Comparison of ENCODE assay signal across 16 mouse cellular contexts in the genomic region with DNA sequence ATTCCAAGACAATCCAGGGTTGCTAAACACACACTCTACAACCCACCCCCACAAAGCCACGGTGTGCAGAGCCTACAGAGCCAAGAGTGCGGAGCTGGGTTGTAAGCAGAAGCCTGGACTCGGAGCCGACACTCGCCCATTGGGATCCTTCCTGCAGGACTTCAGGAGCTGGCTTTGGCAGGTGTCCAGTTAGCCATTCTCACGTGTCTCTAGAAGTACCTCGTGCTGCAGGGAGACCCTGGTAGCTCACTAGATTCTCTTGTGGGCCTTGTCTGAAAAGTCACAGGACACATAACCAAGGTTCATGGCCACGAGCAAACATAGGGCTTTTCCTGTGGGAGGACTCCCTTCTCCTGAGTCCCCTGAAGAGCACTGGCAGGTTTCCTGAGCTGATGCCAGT. TPM values are rescaled to one million over a fixed set of nuclear protein-coding genes. Genes with fewer than 3 reads are reported as not detected.
DNase-seq lines count a peak whose midpoint lies in the region; ATAC-seq and TF ChIP-seq lines count a peak whose summit lies in the region.
"Had no signal": no experiment of that assay in that cellular context is flagged by ENCODE, and none has a peak within 500 bp of the region (broad histone marks: within the 10 kb centered on the region; RNA-seq: fewer than 3 reads in every experiment).

No protein-coding gene starts in this region.

- peaks cover 11% of the 10 kb centered on the region; the same call in 1 of the 2 replicates for H3K27me3 ChIP-seq in hindbrain, embryonic 10.5 days (ENCODE audit: insufficient read depth, poor library complexity, severe bottlenecking)
- H3K27me3 ChIP-seq in hindbrain, embryonic 13.5 days, result no peaks in the 10 kb centered on the region; the same call in 1 of the 2 replicates
- no peaks in the 10 kb centered on the region for H3K27me3 ChIP-seq in lung, embryonic 16.5 days (ENCODE audit: control insufficient read depth, insufficient read depth, low read depth, low read length)
- no peaks in the 10 kb centered on the region for H3K27me3 ChIP-seq in forebrain, embryonic 13.5 days
- H3K27me3 ChIP-seq: hindbrain, embryonic 15.5 days; limb, embryonic 13.5 days; stomach, embryonic 15.5 days had no signal

- ATAC-seq in hindbrain, embryonic 13.5 days (ENCODE audit: low FRiP score), result no peak
- peak; percentile 32; the same call in 1 of the 2 replicates for ATAC-seq in lung, embryonic 16.5 days (ENCODE audit: low read depth)
- no peak for ATAC-seq in forebrain, embryonic 13.5 days
- ATAC-seq: midbrain, embryonic 16.5 days had no signal

- peaks cover 11% of the 10 kb centered on the region; the same call in 1 of the 2 replicates for H3K4me1 ChIP-seq in hindbrain, embryonic 10.5 days (replicated peaks)
- peaks cover 6% of the 10 kb centered on the region; the same call in 1 of the 2 replicates for H3K4me1 ChIP-seq in hindbrain, embryonic 13.5 days (replicated peaks)
- no peaks in the 10 kb centered on the region; the same call in 1 of the 2 replicates for H3K4me1 ChIP-seq in lung, embryonic 16.5 days (replicated peaks; ENCODE audit: control insufficient read depth, insufficient read depth, low read length)
- H3K4me1 ChIP-seq in lung, adult 2 months (ENCODE audit: control insufficient read depth, insufficient read depth, low read length), result no peaks in the 10 kb centered on the region
- no peaks in the 10 kb centered on the region for H3K4me1 ChIP-seq in forebrain, embryonic 13.5 days
- H3K4me1 ChIP-seq: forebrain, embryonic 12.5 days; hindbrain, embryonic 15.5 days; lung, embryonic 15.5 days; stomach, embryonic 15.5 days had no signal

- no peak overlapping the region for H3K4me2 ChIP-seq in hindbrain, embryonic 13.5 days
- H3K4me2 ChIP-seq in lung, embryonic 16.5 days (ENCODE audit: low read depth, low read length), result no peak overlapping the region
- H3K4me2 ChIP-seq in forebrain, embryonic 13.5 days, result no peak overlapping the region
- H3K4me2 ChIP-seq: forebrain, embryonic 12.5 days; hindbrain, embryonic 15.5 days; limb, embryonic 13.5 days; lung, embryonic 15.5 days; stomach, embryonic 15.5 days had no signal

- H3K4me3 ChIP-seq in hindbrain, embryonic 10.5 days, result no peak overlapping the region
- H3K4me3 ChIP-seq in hindbrain, embryonic 13.5 days, result no peak overlapping the region
- H3K4me3 ChIP-seq in lung, embryonic 16.5 days (ENCODE audit: low read length), result no peak overlapping the region
- no peak overlapping the region for H3K4me3 ChIP-seq in lung, adult 2 months (replicated peaks; ENCODE audit: extremely low read depth, low read depth, low read length)
- H3K4me3 ChIP-seq in forebrain, embryonic 13.5 days, result no peak overlapping the region
- H3K4me3 ChIP-seq: forebrain, embryonic 12.5 days; hindbrain, embryonic 15.5 days; limb, embryonic 13.5 days; lung, embryonic 15.5 days; stomach, embryonic 15.5 days had no signal

- no peaks in the 10 kb centered on the region for H3K36me3 ChIP-seq in hindbrain, embryonic 10.5 days
- H3K36me3 ChIP-seq in hindbrain, embryonic 13.5 days, result no peaks in the 10 kb centered on the region
- no peaks in the 10 kb centered on the region for H3K36me3 ChIP-seq in lung, embryonic 16.5 days (ENCODE audit: control insufficient read depth, insufficient read depth, low read length)
- no peaks in the 10 kb centered on the region for H3K36me3 ChIP-seq in forebrain, embryonic 13.5 days (ENCODE audit: poor library complexity, severe bottlenecking)
- H3K36me3 ChIP-seq: forebrain, embryonic 12.5 days; hindbrain, embryonic 15.5 days; limb, embryonic 13.5 days; lung, embryonic 15.5 days; stomach, embryonic 15.5 days had no signal

- WGBS in hindbrain, embryonic 10.5 days, result 78% methylated on average over 8 of the region's 8 CpGs
- WGBS in hindbrain, embryonic 13.5 days, result 66% methylated on average over 8 of the region's 8 CpGs
- 42% methylated on average over 8 of the region's 8 CpGs for WGBS in lung, embryonic 16.5 days
- WGBS in lung, adult 2 months, result 50% methylated on average over 8 of the region's 8 CpGs
- WGBS in forebrain, embryonic 13.5 days, result 70% methylated on average over 8 of the region's 8 CpGs

- 0 out of 2 replicates have a peak overlapping the region, but pooled peaks have one; percentile 16 for H3K27ac ChIP-seq in hindbrain, embryonic 10.5 days
- H3K27ac ChIP-seq in hindbrain, embryonic 13.5 days, result no peak overlapping the region
- H3K27ac ChIP-seq in lung, embryonic 16.5 days (ENCODE audit: low read length), result no peak overlapping the region
- no peak overlapping the region for H3K27ac ChIP-seq in forebrain, embryonic 13.5 days
- H3K27ac ChIP-seq: forebrain, embryonic 12.5 days; hindbrain, embryonic 15.5 days; kidney, postnatal 0 days; limb, embryonic 13.5 days; lung, embryonic 15.5 days; stomach, embryonic 15.5 days had no signal

- H3K9ac ChIP-seq in hindbrain, embryonic 13.5 days, result no peak overlapping the region
- H3K9ac ChIP-seq in lung, embryonic 16.5 days (ENCODE audit: low read length), result no peak overlapping the region
- H3K9ac ChIP-seq in forebrain, embryonic 13.5 days, result no peak overlapping the region
- H3K9ac ChIP-seq: forebrain, embryonic 12.5 days; hindbrain, embryonic 15.5 days; limb, embryonic 13.5 days; lung, embryonic 15.5 days; stomach, embryonic 15.5 days had no signal

- TF ChIP-seq POLR2A in lung, adult 2 months (IDR thresholded peaks at IDR 0.05; ENCODE audit: borderline replicate concordance, extremely low read depth, low read depth, low read length), result no peak

- DNase-seq in cerebellum, postnatal 14 days, result peak; percentile 58 to 67
- no peak for DNase-seq in cerebellum, adult 11-12 months
- DNase-seq in hindbrain, embryonic 10.5 days (ENCODE audit: low spot score), result no peak
- no peak for DNase-seq in lung, adult 2 months
- peak; percentile 42 for DNase-seq in brain, adult 2 months (ENCODE audit: low read depth, low spot score)

- no peaks in the 10 kb centered on the region for H3K9me3 ChIP-seq in hindbrain, embryonic 10.5 days
- no peaks in the 10 kb centered on the region for H3K9me3 ChIP-seq in hindbrain, embryonic 13.5 days
- H3K9me3 ChIP-seq in lung, embryonic 16.5 days (ENCODE audit: control insufficient read depth, low read length), result no peaks in the 10 kb centered on the region
- H3K9me3 ChIP-seq in forebrain, embryonic 13.5 days (replicated peaks), result no peaks in the 10 kb centered on the region
- H3K9me3 ChIP-seq: forebrain, embryonic 12.5 days; hindbrain, embryonic 15.5 days; limb, embryonic 13.5 days; lung, embryonic 15.5 days; stomach, embryonic 15.5 days had no signal

- TF ChIP-seq CTCF in lung, adult 2 months (IDR thresholded peaks at IDR 0.05; ENCODE audit: insufficient read depth, low read length), result no peak

RNA-seq across cellular contexts. Expression of gene Myl7, which starts 14.7 kb away (rescaled TPM):
- 2.6 and 14.6 TPM in 2 replicates for polyA plus RNA-seq in hindbrain, embryonic 10.5 days (2016; fragmentation: Nextera tagmentation; extraction: Ambion mirVana)
- polyA plus RNA-seq in hindbrain, embryonic 13.5 days (2015; fragmentation: Nextera tagmentation; extraction: Ambion mirVana), result 1.9 and 2.7 TPM in 2 replicates
- polyA plus RNA-seq in lung, embryonic 16.5 days (2015; fragmentation: Nextera tagmentation; extraction: Ambion mirVana), result 450 and 673 TPM in 2 replicates
- polyA plus RNA-seq in lung, adult 2 months (2012; rRNA removed), result 185 and 203 TPM in 2 replicates
- 1.5 TPM in 1 of 2 replicates, not detected in the other for polyA plus RNA-seq in forebrain, embryonic 13.5 days (2015; fragmentation: Nextera tagmentation; extraction: Ambion mirVana)
- polyA plus RNA-seq: C2C12; midbrain, embryonic 16.5 days had no signal

RNA-seq across cellular contexts. Expression of gene Pold2, which starts 35.2 kb away (rescaled TPM):
- polyA plus RNA-seq in hindbrain, embryonic 10.5 days (2016; fragmentation: Nextera tagmentation; extraction: Ambion mirVana), result 137 and 152 TPM in 2 replicates
- 54.3 and 57.0 TPM in 2 replicates for polyA plus RNA-seq in hindbrain, embryonic 13.5 days (2015; fragmentation: Nextera tagmentation; extraction: Ambion mirVana)
- 127 and 139 TPM in 2 replicates for polyA plus RNA-seq in lung, embryonic 16.5 days (2015; fragmentation: Nextera tagmentation; extraction: Ambion mirVana)
- polyA plus RNA-seq in lung, adult 2 months (2012; rRNA removed), result 80.3 and 102 TPM in 2 replicates
- 100 and 102 TPM in 2 replicates for polyA plus RNA-seq in forebrain, embryonic 13.5 days (2015; fragmentation: Nextera tagmentation; extraction: Ambion mirVana)

RNA-seq across cellular contexts. Expression of gene Gck, which starts 36.6 kb away (rescaled TPM):
- 2.5 and 3.8 TPM in 2 replicates for polyA plus RNA-seq in hindbrain, embryonic 10.5 days (2016; fragmentation: Nextera tagmentation; extraction: Ambion mirVana)
- polyA plus RNA-seq in hindbrain, embryonic 13.5 days (2015; fragmentation: Nextera tagmentation; extraction: Ambion mirVana), result 4.2 and 6.1 TPM in 2 replicates
- 1.3 and 1.6 TPM in 2 replicates for polyA plus RNA-seq in lung, embryonic 16.5 days (2015; fragmentation: Nextera tagmentation; extraction: Ambion mirVana)
- polyA plus RNA-seq in lung, adult 2 months (2012; rRNA removed), result 0.98 and 1.3 TPM in 2 replicates
- 4.7 and 5.8 TPM in 2 replicates for polyA plus RNA-seq in forebrain, embryonic 13.5 days (2015; fragmentation: Nextera tagmentation; extraction: Ambion mirVana)
- polyA plus RNA-seq: C2C12 had no signal

RNA-seq across cellular contexts. Expression of gene Ykt6, which starts 42.2 kb away (rescaled TPM):
- 53.4 and 54.5 TPM in 2 replicates for polyA plus RNA-seq in hindbrain, embryonic 10.5 days (2016; fragmentation: Nextera tagmentation; extraction: Ambion mirVana)
- 76.0 and 78.1 TPM in 2 replicates for polyA plus RNA-seq in hindbrain, embryonic 13.5 days (2015; fragmentation: Nextera tagmentation; extraction: Ambion mirVana)
- polyA plus RNA-seq in lung, embryonic 16.5 days (2015; fragmentation: Nextera tagmentation; extraction: Ambion mirVana), result 52.3 and 53.1 TPM in 2 replicates
- 42.8 and 70.1 TPM in 2 replicates for polyA plus RNA-seq in lung, adult 2 months (2012; rRNA removed)
- polyA plus RNA-seq in forebrain, embryonic 13.5 days (2015; fragmentation: Nextera tagmentation; extraction: Ambion mirVana), result 65.3 and 83.1 TPM in 2 replicates

RNA-seq across cellular contexts. Expression of gene Aebp1, which starts 51.5 kb away (rescaled TPM):
- 12.5 and 24.3 TPM in 2 replicates for polyA plus RNA-seq in hindbrain, embryonic 10.5 days (2016; fragmentation: Nextera tagmentation; extraction: Ambion mirVana)
- polyA plus RNA-seq in hindbrain, embryonic 13.5 days (2015; fragmentation: Nextera tagmentation; extraction: Ambion mirVana), result 21.9 and 24.5 TPM in 2 replicates
- polyA plus RNA-seq in lung, embryonic 16.5 days (2015; fragmentation: Nextera tagmentation; extraction: Ambion mirVana), result 35.1 and 37.4 TPM in 2 replicates
- 79.4 and 84.8 TPM in 2 replicates for polyA plus RNA-seq in lung, adult 2 months (2012; rRNA removed)
- 5.5 and 6.0 TPM in 2 replicates for polyA plus RNA-seq in forebrain, embryonic 13.5 days (2015; fragmentation: Nextera tagmentation; extraction: Ambion mirVana)

Comparison
In these comparisons a context has a peak if more than half of its experiments do, and no peak if none do; other contexts are left out.
1. DNase-seq: peak in cerebellum, postnatal 14 days (2 of 2) and brain, adult 2 months (single experiment); none in cerebellum, adult 11-12 months (single experiment), hindbrain, embryonic 10.5 days (single experiment) and lung, adult 2 months (single experiment).
2. RNA of gene Myl7, which starts 14.7 kb away (polyA plus RNA-seq): 450 to 673 TPM in lung, embryonic 16.5 days and 185 to 203 TPM in lung, adult 2 months; 2.6 to 14.6 TPM in hindbrain, embryonic 10.5 days, 1.9 to 2.7 TPM in hindbrain, embryonic 13.5 days and 1.5 TPM in forebrain, embryonic 13.5 days; every median in the first group is over 10 times any median in the second.